Mouse (Mus musculus) kidney, adult 18-20 months (tissue): ENCODE measurements around the gene Amotl2.
A peak's percentile ranks its signal among the peaks of the same experiment; 100 is the strongest.

Source experiments
- DNase-seq: peaks from one replicate; pipeline ENCODE4 v3.0.0; 2021

Gene Amotl2

GRCm38 (mm10) chr9:102719936-102720566 is 3.6 kb downstream of the Amotl2 start:
- peak; percentile 47 for DNase-seq

- DNase-seq, result no peak
These were observed 4.2 kb downstream of the Amotl2 start for GRCm38 (mm10) chr9:102720567-102721167.

GRCm38 (mm10) chr9:102721406-102721978 is 5.0 kb downstream of the Amotl2 start:
- DNase-seq, result no peak

- peak; percentile 36 for DNase-seq
These were observed 5.6 kb downstream of the Amotl2 start for GRCm38 (mm10) chr9:102722071-102722561.

GRCm38 (mm10) chr9:102722750-102723149 is 6.3 kb downstream of the Amotl2 start:
- DNase-seq, result peak; percentile 38

GRCm38 (mm10) chr9:102723241-102723709 is 6.8 kb downstream of the Amotl2 start:
- peak; percentile 60 for DNase-seq

- DNase-seq, result peak; percentile 89
These were observed 7.6 kb downstream of the Amotl2 start for GRCm38 (mm10) chr9:102723990-102724461.

- no peak for DNase-seq
These were observed 8.5 kb downstream of the Amotl2 start for GRCm38 (mm10) chr9:102724942-102725341.

- DNase-seq, result peak; percentile 92
These were observed 9.6 kb downstream of the Amotl2 start for GRCm38 (mm10) chr9:102725958-102726654.

GRCm38 (mm10) chr9:102726811-102727210 is 10.3 kb downstream of the Amotl2 start:
- DNase-seq, result peak; percentile 35

GRCm38 (mm10) chr9:102727662-102728468 is 11.4 kb downstream of the Amotl2 start:
- DNase-seq, result peak; percentile 43

GRCm38 (mm10) chr9:102728469-102728747 is 11.9 kb downstream of the Amotl2 start:
- DNase-seq, result no peak

- peak; percentile 27 for DNase-seq
These were observed 12.8 kb downstream of the Amotl2 start for GRCm38 (mm10) chr9:102729093-102729845.

- no peak for DNase-seq
These were observed 13.5 kb downstream of the Amotl2 start for GRCm38 (mm10) chr9:102729876-102730413.

- peak; percentile 43 for DNase-seq
These were observed 14.6 kb downstream of the Amotl2 start for GRCm38 (mm10) chr9:102731044-102731471.

GRCm38 (mm10) chr9:102731574-102732175 is 15.2 kb downstream of the Amotl2 start:
- DNase-seq, result no peak

GRCm38 (mm10) chr9:102732326-102732865 is 15.9 kb downstream of the Amotl2 start:
- DNase-seq, result no peak

GRCm38 (mm10) chr9:102733459-102733858 is 17.0 kb downstream of the Amotl2 start:
- DNase-seq, result no peak

GRCm38 (mm10) chr9:102733999-102734738 is 17.7 kb downstream of the Amotl2 start:
- peak; percentile 78 for DNase-seq

- DNase-seq, result peak; percentile 78
These were observed 18.2 kb downstream of the Amotl2 start for GRCm38 (mm10) chr9:102734739-102735075.
